Mouse (Mus musculus): ENCODE measurements around the gene Ret.

DNA sequence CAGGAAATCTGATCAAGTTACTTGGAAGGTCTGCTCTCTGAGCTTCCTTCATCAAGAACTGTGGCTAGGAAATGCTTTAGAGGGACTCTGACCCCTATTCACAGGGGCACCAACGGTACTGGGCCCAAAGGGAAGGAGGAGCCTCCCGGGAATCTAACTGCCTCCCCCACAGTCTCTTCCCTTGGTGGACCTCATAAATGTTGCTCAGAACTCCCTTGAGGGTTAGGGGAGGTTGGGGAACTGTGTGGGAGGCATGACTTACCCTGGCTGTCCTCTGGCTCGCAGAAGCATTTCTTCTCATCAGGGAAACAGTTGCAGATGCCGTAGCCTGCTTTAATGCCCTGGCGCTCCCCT is 23.6 kb downstream of the Ret start:
- TF ChIP-seq TAL1 (IDR thresholded peaks at IDR 0.05; ENCODE audit: low read length) = no peak
- TF ChIP-seq GATA1 (IDR thresholded peaks at IDR 0.05; ENCODE audit: low read length) = no peak
